Mouse (Mus musculus) spleen, adult 18-20 months (tissue): ENCODE measurements around the gene Magi1.

ENCODE experiments used
- DNase-seq, 2 experiments: peaks; one replicate each; pipeline ENCODE4 v3.0.0; 2022; ENCODE audit warnings: mixed read lengths in 2 of 2

Gene Magi1

DNA sequence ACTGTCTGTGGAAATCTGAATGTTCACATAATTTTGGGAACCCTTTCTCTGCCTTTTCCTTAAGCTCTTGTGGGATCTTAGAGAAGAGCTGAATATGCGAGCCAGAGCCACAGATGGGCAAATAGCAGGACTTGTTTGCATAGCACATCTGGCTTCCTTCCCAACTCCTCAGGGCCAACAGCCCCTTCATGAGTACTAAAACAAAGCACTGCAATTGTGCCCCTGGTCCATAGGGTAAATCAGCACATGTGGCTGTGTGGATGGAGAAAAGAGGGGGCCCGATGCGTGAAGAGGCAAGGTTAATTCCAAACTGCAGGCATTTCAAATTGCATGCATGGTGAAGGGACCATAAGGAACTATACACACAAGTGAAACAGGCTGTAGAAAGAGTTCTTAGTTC lies 180.1 kb downstream of the Magi1 start:
- no peak for DNase-seq

DNA sequence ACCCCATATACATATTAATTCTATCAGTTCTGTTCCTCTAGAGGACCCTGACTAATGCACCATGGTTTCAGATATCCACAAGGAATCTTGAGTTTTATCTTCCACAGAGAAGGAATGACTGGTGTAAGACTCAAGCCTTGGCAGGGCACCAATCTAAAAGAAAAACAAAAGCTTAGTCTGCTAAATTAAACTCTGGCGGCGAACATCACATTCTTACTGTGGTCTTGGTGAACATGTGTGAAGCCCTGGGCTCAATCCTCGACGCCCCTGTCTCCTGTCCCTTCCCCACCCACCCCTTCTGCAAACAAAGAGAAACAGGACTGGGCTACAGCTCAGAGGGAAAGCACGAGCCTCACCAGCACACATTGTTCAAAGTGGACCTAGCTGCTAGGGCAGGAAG lies 182.5 kb downstream of the Magi1 start:
- no peak for DNase-seq

DNA sequence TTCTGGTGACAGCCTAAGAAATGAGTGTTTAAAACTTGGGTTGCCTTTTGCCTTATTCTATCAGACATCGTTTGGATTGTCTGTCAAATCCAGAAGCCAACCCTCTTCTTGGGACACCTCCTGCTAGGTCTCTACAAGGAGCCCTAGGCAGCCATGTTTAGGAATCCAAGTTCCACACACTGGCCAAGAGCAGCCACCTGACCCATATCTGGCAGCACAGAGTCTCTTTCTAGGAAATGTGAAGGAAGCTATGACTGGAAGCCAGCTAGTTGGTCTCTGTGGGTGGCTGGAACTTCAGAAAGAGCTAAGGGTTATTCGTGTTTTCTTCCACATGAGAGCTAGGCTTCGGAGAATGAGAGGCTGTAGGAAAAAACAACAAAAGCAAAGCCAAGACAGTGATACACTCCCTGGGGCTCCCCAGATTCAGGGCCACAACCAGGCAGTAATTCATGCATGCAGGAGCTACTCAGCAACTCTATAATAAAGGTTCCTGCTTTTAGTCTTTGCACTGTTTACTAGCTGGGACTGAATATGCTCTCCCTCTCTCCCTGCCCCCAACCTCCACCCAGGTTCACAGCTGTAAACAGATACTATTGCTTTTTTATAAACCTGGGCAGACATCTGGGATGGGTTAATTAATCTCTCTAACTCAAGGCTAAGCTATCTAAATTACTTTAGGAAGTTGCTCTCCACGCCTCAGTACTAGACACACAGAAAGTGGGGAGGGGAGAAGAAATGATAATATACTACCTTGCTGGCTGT lies 188.6 kb downstream of the Magi1 start:
- DNase-seq, result no peak

DNA sequence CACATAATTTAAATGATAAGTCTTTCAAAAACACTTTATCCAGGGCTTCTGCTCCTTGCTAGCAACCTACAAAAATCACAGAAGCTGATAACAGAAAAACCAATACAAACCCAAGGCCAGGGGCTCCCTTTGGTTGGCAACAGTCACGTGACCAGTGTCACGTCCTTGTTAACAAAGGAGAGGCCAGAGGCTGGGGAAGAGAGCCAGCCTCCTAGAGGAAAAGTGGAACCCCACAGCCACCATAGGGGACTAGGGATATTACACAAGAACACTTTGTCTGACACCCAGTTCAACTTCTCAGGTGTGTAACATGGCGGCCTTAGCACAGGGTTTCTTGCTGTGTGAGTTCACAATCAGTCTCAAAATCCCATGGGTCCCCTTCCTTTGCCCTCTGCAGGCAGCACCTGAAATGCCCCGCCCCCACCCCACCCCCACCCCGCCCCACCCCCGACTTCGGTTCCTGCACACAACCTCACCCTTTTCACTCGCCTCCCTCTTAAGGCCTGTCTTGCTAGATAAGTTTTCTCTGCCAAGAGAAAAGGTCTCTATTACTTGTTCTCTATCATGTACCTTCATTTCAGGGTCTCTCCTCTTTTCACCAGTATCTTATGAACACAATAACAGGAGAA lies 190.6 kb downstream of the Magi1 start:
- no peak for DNase-seq

DNA sequence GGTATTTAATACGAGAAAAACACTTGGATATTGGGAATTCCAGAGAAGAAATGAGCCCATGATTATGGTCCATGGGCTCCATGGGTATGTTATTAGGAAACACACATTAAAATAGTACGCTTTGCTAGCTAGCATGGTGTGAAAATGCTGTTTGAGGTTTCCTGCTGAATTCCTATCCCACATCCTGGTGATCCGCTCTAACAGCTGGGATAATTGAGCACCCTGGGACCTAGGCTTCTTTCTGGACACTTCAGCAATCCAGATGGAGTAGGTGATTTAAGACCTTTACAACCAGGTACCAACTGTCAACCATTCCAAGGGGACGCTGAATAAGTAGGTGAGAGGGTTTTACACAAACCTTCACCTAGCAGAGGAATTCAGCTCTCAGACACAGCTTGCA lies 191.2 kb downstream of the Magi1 start:
- no peak for DNase-seq

DNA sequence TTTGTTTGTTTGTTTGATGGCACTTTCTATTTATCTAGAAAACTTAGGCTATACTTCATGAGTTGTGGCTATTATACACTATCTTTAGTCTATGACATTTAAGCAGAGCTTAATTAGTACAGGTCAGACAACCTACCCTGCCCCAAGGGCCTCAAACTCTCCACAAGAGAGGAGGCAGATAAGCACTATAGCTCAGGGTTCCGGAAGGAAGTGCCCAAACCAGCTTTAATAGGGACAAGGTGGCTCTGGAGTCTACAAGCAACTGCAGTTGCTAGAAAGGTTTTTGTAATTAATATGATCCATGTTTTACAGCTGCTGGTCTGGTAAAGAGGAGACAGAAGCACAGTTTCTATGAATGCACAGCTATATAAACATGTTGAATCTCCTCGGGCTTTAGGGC lies 196.9 kb downstream of the Magi1 start:
- DNase-seq, result no peak

DNA sequence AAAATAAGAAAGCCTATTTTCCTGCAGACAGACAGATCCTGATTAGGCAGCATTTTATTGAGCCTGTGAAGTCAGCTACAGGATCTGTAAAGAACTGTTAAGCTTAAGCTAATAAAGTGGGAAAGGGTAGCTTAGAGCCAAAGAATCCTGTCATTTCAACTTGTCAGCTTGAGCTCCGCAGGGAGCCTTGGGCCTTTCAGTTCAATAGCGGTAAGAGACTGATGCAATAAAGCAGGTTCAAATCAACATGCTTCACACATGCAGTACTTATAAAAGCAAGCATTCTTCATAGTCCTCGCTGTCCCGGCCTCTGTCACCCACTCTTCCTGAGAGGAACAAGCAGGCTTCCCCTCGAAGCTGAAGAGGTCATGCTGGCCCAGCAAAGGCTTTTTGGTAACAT lies 199.0 kb downstream of the Magi1 start:
- no peak for DNase-seq

DNA sequence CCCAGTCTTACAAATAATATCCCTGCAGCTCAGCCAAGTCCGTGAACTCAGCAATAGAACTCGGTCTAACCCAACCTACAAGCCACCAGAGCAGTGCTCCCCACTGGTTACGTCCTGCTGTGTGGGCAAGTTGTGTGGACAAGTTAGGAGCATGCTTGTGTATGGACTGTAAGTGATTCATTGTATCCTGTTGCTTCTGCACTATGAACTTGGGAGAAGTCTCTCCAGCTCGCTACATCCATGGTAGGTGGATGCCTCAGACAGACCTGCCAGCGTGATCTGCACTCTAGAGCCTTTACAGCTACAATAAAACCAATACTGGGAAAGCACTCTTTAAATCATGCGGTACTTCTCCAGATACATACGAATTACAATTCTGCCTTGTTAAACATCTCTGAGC lies 200.3 kb downstream of the Magi1 start:
- no peak for DNase-seq

DNA sequence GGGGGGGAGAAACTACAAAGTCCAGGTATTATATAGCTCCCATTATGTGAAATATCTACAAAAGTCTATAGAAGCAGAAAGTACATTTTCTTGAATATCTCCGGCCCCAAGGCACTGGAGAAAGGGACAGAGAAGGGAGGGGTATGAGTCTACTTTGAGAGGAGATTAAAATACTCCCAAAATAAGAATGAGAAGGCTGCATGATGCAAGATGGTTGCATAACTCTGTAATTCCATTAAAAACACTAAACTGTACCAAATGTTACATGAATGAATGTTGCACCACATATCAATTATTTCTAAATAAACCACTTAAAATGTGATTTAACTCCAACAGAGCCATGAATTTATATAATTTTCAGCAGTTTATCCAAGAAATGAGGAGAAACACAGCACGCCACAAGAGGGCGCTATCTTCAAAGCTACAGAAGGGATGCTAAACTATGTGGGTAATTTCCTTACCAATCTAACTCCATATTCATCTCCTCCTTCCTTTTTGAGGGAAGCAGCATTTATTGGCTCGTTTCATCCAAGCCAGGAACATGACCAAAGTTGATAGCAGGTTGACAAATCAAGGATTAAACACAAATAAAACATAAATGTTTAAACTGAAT lies 202.7 kb downstream of the Magi1 start:
- DNase-seq, result peak in 1 of 2 experiments; percentile 29

DNA sequence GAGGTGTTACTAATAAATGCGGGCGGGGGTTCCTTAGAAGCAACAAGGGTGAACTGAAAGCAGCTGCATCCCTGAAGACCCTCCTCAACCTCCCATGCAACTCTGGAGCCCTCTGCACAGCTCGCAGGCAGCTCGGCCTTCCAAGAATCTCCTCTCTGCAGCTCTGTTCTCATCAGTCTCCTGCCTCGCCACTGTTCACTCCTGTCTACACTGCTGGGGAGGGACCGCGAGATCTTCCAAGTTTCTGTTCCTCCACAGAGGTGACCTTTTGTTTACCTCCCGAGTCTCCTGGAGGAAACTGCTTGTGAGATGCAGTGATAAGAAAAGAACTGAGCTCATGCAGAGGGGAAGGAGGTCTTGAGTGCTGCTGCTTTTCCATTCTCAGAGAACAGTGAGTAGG lies 204.8 kb downstream of the Magi1 start:
- DNase-seq, result peak in 1 of 2 experiments; percentile 6

DNA sequence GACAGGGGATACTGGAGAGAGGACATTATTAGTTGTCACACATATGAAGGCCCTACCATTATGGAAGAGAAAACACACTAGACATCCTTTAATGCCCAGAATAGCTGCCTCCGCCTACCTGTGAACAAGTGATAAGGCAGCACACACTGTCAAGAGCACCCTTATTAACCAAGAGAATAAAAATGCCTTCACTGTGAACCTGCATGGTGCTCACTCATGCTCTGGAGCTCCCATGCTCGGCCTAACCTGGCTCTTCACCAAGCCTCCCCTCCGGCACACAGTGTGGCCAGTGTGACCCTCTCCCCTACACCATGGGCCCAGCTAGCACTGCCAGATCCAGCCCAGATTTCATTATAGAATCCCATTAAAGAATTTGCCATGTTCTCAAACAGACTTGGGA lies 206.7 kb downstream of the Magi1 start:
- DNase-seq, result no peak

DNA sequence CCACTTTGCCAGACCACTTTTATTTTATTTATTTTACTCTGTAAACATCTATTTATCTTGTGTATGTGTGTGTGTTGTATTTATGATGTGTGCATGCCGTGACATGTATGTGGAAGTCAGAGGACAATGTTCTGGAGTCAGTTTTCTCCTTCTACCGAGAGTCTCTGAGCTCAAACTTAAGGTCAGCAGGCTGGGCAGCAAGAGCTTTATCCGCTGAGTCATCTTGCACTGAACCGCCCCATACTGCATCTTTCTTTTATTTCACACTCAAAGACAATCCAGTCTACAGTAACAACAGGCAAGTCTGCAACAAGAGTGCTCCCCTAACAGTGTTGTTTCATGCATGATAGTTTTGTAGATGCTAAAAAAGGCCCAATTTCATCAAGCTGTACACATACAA lies 207.7 kb downstream of the Magi1 start:
- no peak for DNase-seq

DNA sequence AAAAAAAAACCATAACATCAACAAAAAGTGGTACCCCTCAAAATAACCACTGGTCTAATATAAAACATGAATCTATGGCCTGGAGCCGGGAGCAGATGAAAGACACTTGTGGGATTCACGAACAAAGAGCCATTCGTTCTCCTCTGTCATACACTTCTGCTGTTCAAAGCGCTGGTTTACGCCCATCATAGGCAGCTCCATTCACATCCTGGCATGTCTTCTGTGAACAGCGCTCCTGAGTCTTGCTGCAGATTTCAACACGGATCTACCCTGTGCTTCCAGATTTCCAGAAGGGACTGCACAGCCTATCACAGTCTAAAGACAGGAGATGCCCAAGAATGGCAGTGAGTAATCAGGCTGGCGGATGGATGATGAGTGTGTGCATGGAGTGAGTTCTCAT lies 208.5 kb downstream of the Magi1 start:
- no peak for DNase-seq

DNA sequence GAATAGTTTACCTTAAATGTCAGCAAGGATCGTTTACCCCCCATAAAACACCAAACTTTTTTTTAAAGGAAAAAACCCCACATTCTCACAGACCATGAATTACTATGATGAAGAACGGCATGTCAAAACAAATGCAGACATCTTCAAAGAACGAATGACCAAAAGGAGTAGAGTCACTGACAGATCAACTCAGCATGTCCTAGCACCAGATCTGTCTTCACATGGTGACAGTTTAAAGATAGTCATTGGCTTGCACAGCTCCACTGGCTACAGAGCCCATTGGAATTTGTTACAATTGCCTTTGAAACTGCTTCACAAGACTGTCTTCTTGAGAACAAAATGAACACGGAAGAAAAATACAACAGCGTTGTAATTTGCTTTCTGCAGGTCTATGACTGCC lies 212.0 kb downstream of the Magi1 start:
- DNase-seq, result no peak

DNA sequence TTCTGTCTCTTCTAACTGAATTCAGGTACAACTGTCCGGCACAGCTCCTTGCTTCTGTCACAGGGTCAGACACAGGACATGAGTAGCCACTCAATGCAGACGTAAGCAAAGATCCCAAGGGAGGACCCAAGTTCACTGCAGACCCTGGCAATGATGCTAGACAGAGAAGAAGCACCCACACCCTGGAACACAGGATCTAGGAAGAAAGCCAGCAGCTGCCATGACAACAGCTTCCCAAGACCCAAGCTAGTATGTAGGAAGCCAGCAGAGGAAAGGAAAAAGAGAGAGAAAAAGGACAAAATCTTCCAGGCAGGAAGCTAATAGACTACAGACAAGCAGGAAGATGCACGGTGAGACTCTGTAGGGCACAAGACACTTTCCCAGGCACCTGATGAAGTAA lies 213.0 kb downstream of the Magi1 start:
- no peak for DNase-seq

DNA sequence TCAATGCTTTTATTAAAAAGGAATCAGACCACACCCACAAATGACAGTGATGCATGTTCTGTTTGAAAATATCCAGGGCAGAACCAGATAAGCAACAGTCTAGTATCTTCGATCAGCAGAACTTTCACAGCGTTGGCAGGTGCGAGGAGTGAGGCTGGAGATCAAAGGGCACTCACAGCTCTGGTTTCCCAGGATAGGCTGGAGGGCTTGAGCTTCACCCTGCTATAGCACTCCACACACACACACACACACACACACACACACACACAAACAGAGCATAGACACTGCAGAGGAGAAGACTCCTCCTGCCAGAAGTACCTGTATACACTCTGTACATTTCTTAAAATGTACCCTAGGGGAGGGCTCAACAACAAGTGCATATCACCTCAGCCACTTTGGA lies 214.3 kb downstream of the Magi1 start:
- no peak for DNase-seq

DNA sequence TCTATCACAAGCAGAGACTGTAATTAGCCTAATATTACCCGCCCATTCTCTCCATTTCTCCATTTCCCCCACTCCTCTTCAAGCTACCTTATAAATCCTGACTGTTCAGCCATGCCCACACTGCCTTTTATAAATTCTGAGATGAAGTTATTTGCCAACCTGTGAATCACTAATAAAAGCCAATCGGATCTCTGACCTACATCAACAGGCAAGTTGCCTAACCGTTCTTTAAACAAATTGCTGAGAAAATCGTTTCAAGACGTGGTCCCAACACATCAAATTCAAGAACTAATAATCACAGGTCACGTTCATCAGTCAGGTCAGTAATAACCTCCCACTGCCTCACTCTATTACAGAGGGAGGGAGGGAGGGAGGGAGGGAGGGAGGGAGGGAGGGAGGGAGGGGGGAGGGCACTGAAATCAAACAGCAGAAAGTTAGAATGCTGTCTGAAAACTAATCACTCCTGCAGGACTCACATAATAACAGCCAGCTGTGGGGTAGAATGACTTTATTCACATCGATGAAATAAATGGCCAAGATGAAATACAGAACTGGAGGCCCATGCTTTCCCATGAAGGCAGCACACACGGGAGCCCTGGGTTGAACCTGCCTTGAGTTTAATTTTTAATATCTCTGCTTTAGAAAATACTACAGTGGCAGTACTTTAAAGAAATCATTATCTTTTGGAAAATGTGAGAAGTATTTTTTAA lies 215.8 kb downstream of the Magi1 start:
- DNase-seq, result no peak

DNA sequence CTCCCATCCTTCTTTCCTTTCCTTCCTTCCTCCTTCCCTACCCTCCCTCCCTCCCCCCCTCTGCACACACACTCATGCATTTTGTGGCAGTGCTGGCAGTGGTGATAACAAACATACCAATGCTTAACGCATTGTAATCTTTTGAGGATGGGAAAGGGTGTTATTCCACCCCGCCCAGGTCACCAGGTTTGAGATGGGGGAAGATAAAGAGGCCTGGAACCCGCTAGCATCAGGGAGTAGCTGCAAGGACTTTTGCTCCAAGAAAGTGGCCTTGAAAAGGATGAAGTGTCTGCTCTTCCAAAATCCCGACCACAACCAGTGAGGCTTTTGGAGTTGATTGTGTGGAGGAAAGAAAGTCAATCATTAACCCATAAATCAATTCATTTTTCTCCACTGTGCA lies 218.9 kb downstream of the Magi1 start:
- no peak for DNase-seq

DNA sequence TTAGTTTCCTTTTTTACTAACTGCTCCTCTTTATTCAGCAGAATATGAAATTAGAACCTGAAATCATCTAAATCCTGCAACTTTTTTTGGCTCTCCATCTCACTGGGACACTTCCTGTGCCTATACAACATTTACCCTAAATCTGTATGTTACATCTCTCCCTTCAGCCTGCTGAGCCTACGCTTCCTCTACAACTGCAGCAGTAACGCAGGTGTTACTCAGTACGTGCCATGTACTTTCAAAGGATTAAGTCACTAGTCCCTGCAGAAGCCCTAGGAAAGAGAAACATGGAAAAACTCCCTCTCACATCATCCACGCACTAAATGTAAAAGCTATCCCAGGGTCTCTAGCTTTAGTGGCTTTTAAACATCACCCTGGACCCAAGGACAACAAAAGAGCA lies 220.2 kb downstream of the Magi1 start:
- DNase-seq, result no peak

DNA sequence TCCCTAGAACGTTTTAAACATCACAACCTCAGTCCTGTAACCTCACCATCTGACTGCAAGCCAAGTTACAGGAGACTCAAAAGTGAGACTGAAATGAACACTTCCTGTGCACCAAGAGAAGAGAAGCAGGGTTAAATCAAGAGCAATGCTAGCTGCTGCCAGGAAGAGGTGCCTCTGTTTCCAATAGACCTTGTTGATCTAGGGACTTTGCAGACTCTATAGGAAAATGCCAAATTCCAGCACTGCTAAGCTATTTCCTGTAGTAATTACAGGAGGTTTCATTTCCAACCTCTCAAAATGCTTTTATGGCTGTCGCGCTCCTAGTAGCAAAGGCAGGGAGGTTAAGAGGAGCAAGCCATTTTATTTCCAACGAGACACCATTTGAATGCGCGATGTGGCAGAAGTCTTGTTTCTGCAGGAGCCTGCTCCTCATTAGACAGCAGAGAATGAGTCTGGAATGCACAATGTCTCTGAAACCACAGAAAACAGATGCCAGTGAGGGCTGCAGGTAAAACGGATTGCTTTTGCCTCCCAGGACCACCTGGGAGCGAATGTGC lies 222.2 kb downstream of the Magi1 start:
- DNase-seq, result no peak

DNA sequence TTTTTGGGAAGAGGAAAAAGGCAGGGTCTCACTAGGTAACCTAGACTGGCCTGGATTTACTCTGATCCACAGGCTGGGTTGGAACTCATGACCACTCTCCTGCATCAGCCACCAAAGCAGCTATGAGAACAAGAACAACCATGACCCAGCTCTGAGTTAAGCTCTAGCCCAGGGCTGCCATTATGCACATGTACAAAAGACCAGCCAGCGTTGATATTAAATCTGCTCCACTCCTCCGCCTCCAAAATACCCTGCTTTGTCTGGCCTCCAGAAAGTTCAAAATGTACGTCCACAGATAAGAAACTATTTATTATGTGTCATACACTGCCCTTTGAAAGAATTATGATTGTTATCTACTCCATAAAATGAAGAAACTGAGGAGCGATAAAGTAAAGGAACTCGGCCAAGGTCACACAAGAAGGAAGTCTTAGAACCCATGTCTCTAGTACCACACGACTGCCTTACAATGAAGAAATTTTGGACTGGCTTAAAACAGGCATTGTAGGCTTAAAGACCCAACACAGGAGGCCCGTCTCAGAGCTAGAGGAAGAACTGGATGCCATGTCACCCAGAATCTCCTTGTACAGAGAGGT lies 223.0 kb downstream of the Magi1 start:
- no peak for DNase-seq

DNA sequence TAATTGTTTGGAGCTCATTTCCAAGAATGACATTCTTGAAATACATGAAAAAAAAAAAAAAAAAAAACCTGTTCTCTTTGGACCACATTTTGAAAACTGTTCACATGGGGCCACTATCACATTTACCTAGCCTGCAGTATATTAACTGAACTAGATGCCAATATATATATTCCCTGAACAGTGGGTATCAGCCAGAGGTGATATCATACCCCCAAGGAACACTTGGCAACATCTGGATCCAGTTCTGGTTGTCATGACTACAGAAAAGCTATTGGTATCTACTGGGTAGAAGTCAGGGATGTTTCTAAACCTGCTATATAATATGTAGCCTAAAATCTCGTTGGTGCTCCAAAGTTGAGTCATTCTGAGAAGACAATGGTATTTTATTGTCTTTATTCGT lies 224.6 kb downstream of the Magi1 start:
- DNase-seq, result no peak

DNA sequence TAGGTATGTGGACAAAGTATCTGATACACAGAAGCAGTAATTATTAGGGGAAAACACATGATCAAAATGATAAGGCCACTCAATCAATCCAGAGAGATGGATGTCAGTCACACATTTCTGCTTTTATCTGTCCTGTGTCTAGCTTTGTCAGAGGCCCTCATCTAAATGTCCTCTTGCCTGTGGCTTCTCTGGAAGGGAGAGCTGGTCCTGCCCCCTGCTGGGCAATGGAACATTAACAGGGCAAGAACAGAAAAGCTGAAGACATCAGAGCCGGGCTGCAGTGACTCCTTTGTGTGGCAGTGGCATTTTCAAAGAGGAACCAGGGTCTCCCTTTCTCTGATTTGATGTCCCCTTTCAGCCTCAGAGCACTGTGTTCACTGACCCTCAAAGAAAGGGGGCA lies 229.8 kb downstream of the Magi1 start:
- peak; percentile 9 to 34 for DNase-seq
